Mouse (Mus musculus): ENCODE measurements around the gene Bub1b. TPM values are rescaled to one million over a fixed set of nuclear protein-coding genes. Genes with fewer than 3 reads are reported as not detected.

The Bub1b gene
- polyA plus RNA-seq, 1 experiment from 2014 or later = 10.7 TPM

GRCm38 (mm10) chr2:118659493-118659892, 61.5 kb downstream of the Bub1b start:
- ATAC-seq (replicated peaks) = no peak
- no peaks in the 10 kb centered on the region for H3K36me3 ChIP-seq (replicated peaks)
- H3K27me3 ChIP-seq (replicated peaks) = no peaks in the 10 kb centered on the region
- H3K9ac ChIP-seq = peak overlapping the region; percentile 49
- H3K4me2 ChIP-seq = peak overlapping the region; percentile 62
- WGBS = 86% methylated on average over 12 of the region's 12 CpGs
- peaks cover 38% of the 10 kb centered on the region for H3K4me1 ChIP-seq
- H3K4me3 ChIP-seq = peak overlapping the region; percentile 33
- no peaks in the 10 kb centered on the region for H3K9me3 ChIP-seq
- peak overlapping the region; percentile 82 for H3K27ac ChIP-seq

DNA sequence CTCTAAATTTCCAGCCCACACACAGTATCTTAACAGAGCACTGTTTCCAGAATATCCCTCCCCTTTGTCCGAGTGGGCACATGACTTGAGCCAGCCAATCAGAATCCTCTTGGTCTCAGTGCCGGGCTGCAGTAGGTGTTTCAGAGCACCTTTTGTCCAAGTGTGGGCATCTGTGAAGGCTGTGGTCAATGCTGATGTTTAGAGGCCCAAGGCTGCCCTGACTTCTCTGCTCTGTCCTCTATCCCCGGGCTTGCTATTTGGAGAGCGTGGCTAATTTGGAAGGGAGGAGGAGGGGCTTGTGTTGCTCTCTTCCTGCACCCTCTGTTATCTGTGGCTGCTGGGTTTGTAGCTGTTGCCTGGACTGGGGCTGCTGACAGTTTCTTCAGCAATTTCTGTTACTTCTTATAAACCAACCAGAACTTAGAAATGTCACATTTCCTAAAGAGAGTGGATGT, 62.0 kb downstream of the Bub1b start:
- no peaks in the 10 kb centered on the region for H3K27me3 ChIP-seq (replicated peaks)
- peak overlapping the region; percentile 82 for H3K27ac ChIP-seq
- H3K9ac ChIP-seq = peak overlapping the region; percentile 49
- H3K4me3 ChIP-seq = peak overlapping the region; percentile 33
- H3K9me3 ChIP-seq = no peaks in the 10 kb centered on the region
- H3K4me2 ChIP-seq = peak overlapping the region; percentile 62
- H3K4me1 ChIP-seq = peaks cover 43% of the 10 kb centered on the region
- ATAC-seq (replicated peaks) = peak; percentile 75
- no peaks in the 10 kb centered on the region for H3K36me3 ChIP-seq (replicated peaks)
- WGBS = 3% methylated on average over 4 of the region's 4 CpGs

GRCm38 (mm10) chr2:118661891-118662290, 63.9 kb downstream of the Bub1b start:
- no peak overlapping the region for H3K4me2 ChIP-seq
- no peaks in the 10 kb centered on the region for H3K27me3 ChIP-seq (replicated peaks)
- H3K9ac ChIP-seq = no peak overlapping the region
- 83% methylated on average over 9 of the region's 9 CpGs for WGBS
- no peak overlapping the region for H3K27ac ChIP-seq
- H3K9me3 ChIP-seq = no peaks in the 10 kb centered on the region
- ATAC-seq (replicated peaks) = no peak
- no peak overlapping the region for H3K4me3 ChIP-seq
- H3K36me3 ChIP-seq (replicated peaks) = no peaks in the 10 kb centered on the region
- peaks cover 56% of the 10 kb centered on the region for H3K4me1 ChIP-seq

DNA sequence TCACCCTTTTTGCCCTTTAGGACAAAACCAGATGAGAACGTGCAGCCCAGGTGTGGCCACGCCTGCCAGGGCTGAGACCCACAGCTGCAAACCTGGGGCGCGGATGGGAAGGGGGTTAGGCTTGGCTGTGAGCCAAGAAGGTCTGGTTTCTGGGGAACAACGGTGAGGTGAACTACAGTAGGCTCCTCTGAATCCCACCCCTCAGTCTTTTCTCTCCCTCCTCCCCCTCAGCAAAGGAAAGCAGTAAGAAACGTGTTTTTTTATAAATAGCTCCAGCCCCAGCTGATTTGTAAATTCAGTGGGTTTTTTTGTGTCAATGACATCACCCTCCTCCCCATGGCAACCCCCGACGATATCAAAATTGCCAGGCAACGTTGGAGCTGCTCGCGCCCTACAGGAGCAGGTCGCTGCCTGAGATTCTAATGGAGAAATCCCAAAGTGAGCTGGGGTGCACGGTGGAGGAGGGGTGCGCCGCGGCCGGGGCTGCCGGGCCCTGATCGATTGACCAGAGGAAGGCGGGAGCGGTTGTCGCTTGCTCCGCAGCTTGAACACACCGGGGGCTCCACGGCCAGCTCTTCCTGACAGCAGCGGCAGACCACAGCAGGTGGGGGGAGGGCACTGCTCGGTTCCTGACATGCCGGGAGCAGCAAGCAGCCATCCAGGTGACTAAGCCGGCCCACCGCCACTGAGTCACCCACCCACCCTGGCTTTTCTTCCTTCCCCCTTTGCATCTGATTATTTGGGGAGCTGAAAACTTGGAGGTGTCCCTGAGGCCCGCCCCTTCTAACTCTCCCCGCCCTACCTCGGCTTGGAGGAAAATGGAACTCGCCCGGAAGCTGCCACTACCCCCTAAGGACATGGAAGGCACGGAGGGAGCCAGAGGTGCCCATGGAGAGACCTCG, 65.1 kb downstream of the Bub1b start, which contains the start of gene Pak6:
Gene Pak6 (plus strand): TSS at position 402 of the 902 bp plus-strand sequence.
- WGBS = under 1% methylated on average over 37 of the region's 37 CpGs
- H3K36me3 ChIP-seq (replicated peaks) = no peaks in the 10 kb centered on the region
- peak within 1 kb of the TSS; percentile 83 for H3K27ac ChIP-seq
- H3K4me1 ChIP-seq = peaks cover 62% of the 10 kb centered on the region
- H3K9me3 ChIP-seq = no peaks in the 10 kb centered on the region
- ATAC-seq (replicated peaks) = peak; percentile 69
- H3K4me3 ChIP-seq = peak within 1 kb of the TSS; percentile 59
- H3K9ac ChIP-seq = peak within 1 kb of the TSS; percentile 68
- H3K4me2 ChIP-seq = peak within 1 kb of the TSS; percentile 68
- no peaks in the 10 kb centered on the region for H3K27me3 ChIP-seq (replicated peaks)

- Histone ChIP-seq H3K4me1 (peaks cover 64% of the 10 kb centered on the region), H3K27me3 (replicated peaks) (no peaks in the 10 kb centered on the region), H3K4me3 (peak overlapping the region; percentile 59), H3K9ac (peak overlapping the region; percentile 68), H3K27ac (peak overlapping the region; percentile 83), H3K9me3 (no peaks in the 10 kb centered on the region), H3K36me3 (replicated peaks) (no peaks in the 10 kb centered on the region), H3K4me2 (peak overlapping the region; percentile 68)
- 44% methylated on average over 19 of the region's 19 CpGs for WGBS
- peak; percentile 59 for ATAC-seq (replicated peaks)
Observed at GRCm38 (mm10) chr2:118663804-118664766, 66.1 kb downstream of the Bub1b start.

DNA sequence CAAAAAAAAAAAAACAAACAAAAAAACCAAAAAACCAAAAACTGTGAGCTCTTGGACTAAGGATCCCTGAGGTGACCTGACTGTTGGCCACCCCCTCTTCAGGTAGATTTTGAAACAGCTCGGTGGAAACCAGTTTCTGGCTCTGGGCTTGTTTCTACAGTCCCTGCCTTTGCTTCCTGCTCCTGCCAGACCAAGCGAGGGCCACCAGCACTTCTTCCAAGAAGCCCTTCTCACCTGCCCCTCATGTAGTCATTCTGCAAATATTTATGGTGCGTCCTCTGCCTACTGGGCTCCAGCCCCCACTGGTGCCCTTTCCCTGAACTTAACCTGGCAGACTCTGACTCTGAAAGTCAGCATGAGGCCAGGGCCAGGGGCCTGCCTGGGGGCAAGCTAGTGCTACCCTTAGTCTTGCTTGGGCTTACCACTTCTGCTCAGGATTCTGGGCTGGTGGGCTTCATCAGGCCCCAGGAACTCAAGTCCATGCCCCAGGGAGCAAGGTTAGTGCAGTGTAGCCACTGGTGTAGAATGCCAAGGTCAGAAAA, 67.0 kb downstream of the Bub1b start:
- Histone ChIP-seq H3K4me2 (peak overlapping the region; percentile 68), H3K9ac (no peak overlapping the region; the same call in 1 of the 2 replicates), H3K36me3 (replicated peaks) (no peaks in the 10 kb centered on the region), H3K27me3 (replicated peaks) (no peaks in the 10 kb centered on the region), H3K4me3 (peak overlapping the region; percentile 59), H3K4me1 (peaks cover 55% of the 10 kb centered on the region), H3K9me3 (no peaks in the 10 kb centered on the region), H3K27ac (no peak overlapping the region)
- no peak for ATAC-seq (replicated peaks)
- WGBS = 84% methylated on average over 3 of the region's 3 CpGs

GRCm38 (mm10) chr2:118665616-118666015, 67.6 kb downstream of the Bub1b start:
- ATAC-seq (replicated peaks) = no peak
- Histone ChIP-seq H3K27ac (no peak overlapping the region), H3K4me2 (peak overlapping the region; percentile 68), H3K4me3 (no peak overlapping the region), H3K9ac (no peak overlapping the region), H3K27me3 (replicated peaks) (no peaks in the 10 kb centered on the region), H3K36me3 (replicated peaks) (no peaks in the 10 kb centered on the region), H3K9me3 (no peaks in the 10 kb centered on the region), H3K4me1 (peaks cover 50% of the 10 kb centered on the region)
- WGBS = 91% methylated on average over 4 of the region's 4 CpGs

GRCm38 (mm10) chr2:118667181-118667580, 69.2 kb downstream of the Bub1b start:
- WGBS = 74% methylated on average over 5 of the region's 5 CpGs
- no peaks in the 10 kb centered on the region for H3K9me3 ChIP-seq
- peaks cover 50% of the 10 kb centered on the region for H3K4me1 ChIP-seq
- no peaks in the 10 kb centered on the region for H3K36me3 ChIP-seq (replicated peaks)
- H3K4me2 ChIP-seq = peak overlapping the region; percentile 68; the same call in 1 of the 2 replicates
- H3K4me3 ChIP-seq = no peak overlapping the region
- no peak for ATAC-seq (replicated peaks)
- H3K27me3 ChIP-seq (replicated peaks) = no peaks in the 10 kb centered on the region
- no peak overlapping the region for H3K27ac ChIP-seq
- H3K9ac ChIP-seq = no peak overlapping the region

DNA sequence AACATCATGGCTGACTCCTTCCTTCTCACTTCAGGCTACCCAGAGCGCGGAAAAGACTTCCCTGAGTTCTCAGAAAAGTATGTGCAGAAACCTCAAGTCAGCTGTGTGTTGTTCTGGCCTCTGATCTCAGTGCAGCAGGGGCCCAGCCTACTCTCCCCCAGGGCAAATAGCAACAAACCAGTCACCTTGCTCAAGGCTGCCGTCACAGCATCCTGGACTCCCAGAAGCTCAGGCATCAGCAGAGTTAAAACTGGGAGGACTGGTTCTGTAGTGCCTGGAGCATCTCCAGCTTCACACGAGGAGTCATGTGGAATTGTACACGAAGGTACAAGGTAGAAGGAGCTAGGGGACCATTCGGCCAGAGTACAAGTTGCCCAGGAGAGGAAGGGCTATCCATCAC, 71.2 kb downstream of the Bub1b start:
- peaks cover 35% of the 10 kb centered on the region for H3K4me1 ChIP-seq
- no peak overlapping the region for H3K9ac ChIP-seq
- H3K4me3 ChIP-seq = no peak overlapping the region
- H3K27ac ChIP-seq = no peak overlapping the region
- no peak overlapping the region for H3K4me2 ChIP-seq
- no peaks in the 10 kb centered on the region for H3K9me3 ChIP-seq
- no peak for ATAC-seq (replicated peaks)
- H3K27me3 ChIP-seq (replicated peaks) = 0 out of 2 replicates have a peak, but pooled peaks cover 3% of the 10 kb centered on the region
- no peaks in the 10 kb centered on the region for H3K36me3 ChIP-seq (replicated peaks)
- 73% methylated on average over 6 of the region's 6 CpGs for whole genome bisulfite sequencing

DNA sequence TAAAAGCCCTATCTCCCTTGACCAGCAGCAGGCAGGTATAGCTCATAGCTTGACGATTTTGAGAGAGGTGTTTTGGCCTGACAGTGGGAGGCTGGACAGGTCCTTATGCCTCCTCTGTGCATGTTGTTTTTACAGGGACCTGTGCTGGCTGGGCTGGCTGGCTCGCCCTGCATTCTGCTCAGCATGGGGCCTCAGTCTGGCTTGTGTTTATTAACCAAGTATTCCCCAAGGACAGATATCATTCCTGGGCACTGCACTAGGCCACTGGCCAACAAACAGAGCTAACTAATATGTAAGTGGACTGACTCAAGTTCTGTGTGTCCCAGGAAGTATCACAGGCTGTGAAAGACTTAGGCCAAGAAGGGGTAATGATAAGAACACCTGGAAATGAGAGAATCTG, 71.8 kb downstream of the Bub1b start:
- Histone ChIP-seq H3K4me1 (peaks cover 30% of the 10 kb centered on the region), H3K27me3 (replicated peaks) (peaks cover 8% of the 10 kb centered on the region), H3K9ac (no peak overlapping the region), H3K9me3 (no peaks in the 10 kb centered on the region), H3K36me3 (replicated peaks) (no peaks in the 10 kb centered on the region), H3K4me3 (no peak overlapping the region), H3K4me2 (no peak overlapping the region), H3K27ac (no peak overlapping the region)
- 36% methylated on average over 2 of the region's 2 CpGs for WGBS
- no peak for ATAC-seq (replicated peaks)

- no peak for ATAC-seq (replicated peaks)
- Histone ChIP-seq H3K27me3 (replicated peaks) (peaks cover 25% of the 10 kb centered on the region), H3K27ac (no peak overlapping the region)
Observed at GRCm38 (mm10) chr2:118671728-118672127, 73.7 kb downstream of the Bub1b start.

More at GRCm38 (mm10) chr2:118671728-118672127, 73.7 kb downstream of the Bub1b start:
- Histone ChIP-seq H3K9ac (no peak overlapping the region), H3K4me1 (peaks cover 16% of the 10 kb centered on the region), H3K36me3 (replicated peaks) (0 out of 2 replicates have a peak, but pooled peaks cover 2% of the 10 kb centered on the region), H3K4me2 (no peak overlapping the region), H3K9me3 (no peaks in the 10 kb centered on the region), H3K4me3 (no peak overlapping the region)
- WGBS = 73% methylated on average over 1 of the region's 1 CpGs

All from midbrain, embryonic 15.5 days (tissue).